Mouse (Mus musculus): ENCODE data around the gene Dctd. TPM values are rescaled to one million over a fixed set of nuclear protein-coding genes. Genes with fewer than 3 reads are reported as not detected.

The Dctd gene
- polyA plus RNA-seq, 1 experiment from 2014 or later = 24.5 TPM

GRCm38 (mm10) chr8:48109856-48110780, 11.2 kb downstream of the Dctd start:
- Histone ChIP-seq H3K9ac (peak overlapping the region; percentile 55; the same call in 1 of the 2 replicates), H3K27me3 (replicated peaks) (no peaks in the 10 kb centered on the region), H3K4me1 (0 out of 2 replicates have a peak, but pooled peaks cover 3% of the 10 kb centered on the region), H3K4me3 (replicated peaks) (peak overlapping the region; percentile 79), H3K27ac (peak overlapping the region; percentile 26), H3K4me2 (peak overlapping the region; percentile 64), H3K36me3 (no peaks in the 10 kb centered on the region), H3K9me3 (no peaks in the 10 kb centered on the region)
- ATAC-seq (ENCODE audit: insufficient read depth, low FRiP score, low read depth) = peak; percentile 92
- WGBS = under 1% methylated on average over 43 of the region's 61 CpGs

- WGBS = 61% methylated on average over 6 of the region's 6 CpGs
- ATAC-seq (ENCODE audit: insufficient read depth, low FRiP score, low read depth) = no peak
- no peak overlapping the region for H3K4me2 ChIP-seq
- H3K4me3 ChIP-seq (replicated peaks) = no peak overlapping the region
- no peaks in the 10 kb centered on the region for H3K9me3 ChIP-seq
- H3K27ac ChIP-seq = no peak overlapping the region
- no peaks in the 10 kb centered on the region for H3K27me3 ChIP-seq (replicated peaks)
- H3K9ac ChIP-seq = no peak overlapping the region
- H3K36me3 ChIP-seq = peaks cover 16% of the 10 kb centered on the region
- no peaks in the 10 kb centered on the region for H3K4me1 ChIP-seq
These were observed 15.7 kb downstream of the Dctd start for GRCm38 (mm10) chr8:48114591-48114990.

GRCm38 (mm10) chr8:48122991-48123390, 24.1 kb downstream of the Dctd start:
- Histone ChIP-seq H3K9me3 (no peaks in the 10 kb centered on the region), H3K27me3 (replicated peaks) (no peaks in the 10 kb centered on the region), H3K36me3 (peaks cover 10% of the 10 kb centered on the region), H3K4me2 (no peak overlapping the region), H3K27ac (no peak overlapping the region), H3K9ac (no peak overlapping the region), H3K4me1 (no peaks in the 10 kb centered on the region), H3K4me3 (replicated peaks) (no peak overlapping the region)
- 90% methylated on average over 1 of the region's 1 CpGs for WGBS
- ATAC-seq (ENCODE audit: insufficient read depth, low FRiP score, low read depth) = no peak

GRCm38 (mm10) chr8:48124857-48125256, 26.0 kb downstream of the Dctd start:
- Histone ChIP-seq H3K36me3 (peaks cover 9% of the 10 kb centered on the region; the same call in 1 of the 2 replicates), H3K4me2 (no peak overlapping the region), H3K4me3 (replicated peaks) (no peak overlapping the region), H3K27ac (no peak overlapping the region), H3K9ac (no peak overlapping the region), H3K9me3 (no peaks in the 10 kb centered on the region), H3K27me3 (replicated peaks) (no peaks in the 10 kb centered on the region), H3K4me1 (no peaks in the 10 kb centered on the region)
- 88% methylated on average over 8 of the region's 8 CpGs for WGBS
- no peak for ATAC-seq (ENCODE audit: insufficient read depth, low FRiP score, low read depth)

GRCm38 (mm10) chr8:48126954-48127353, 28.1 kb downstream of the Dctd start:
- H3K27me3 ChIP-seq (replicated peaks) = no peaks in the 10 kb centered on the region
- H3K36me3 ChIP-seq = peaks cover 10% of the 10 kb centered on the region; the same call in 1 of the 2 replicates
- H3K4me3 ChIP-seq (replicated peaks) = no peak overlapping the region
- no peak overlapping the region for H3K4me2 ChIP-seq
- 83% methylated on average over 13 of the region's 13 CpGs for whole genome bisulfite sequencing
- H3K4me1 ChIP-seq = no peaks in the 10 kb centered on the region
- H3K9me3 ChIP-seq = no peaks in the 10 kb centered on the region
- H3K27ac ChIP-seq = no peak overlapping the region
- ATAC-seq (ENCODE audit: insufficient read depth, low FRiP score, low read depth) = no peak
- no peak overlapping the region for H3K9ac ChIP-seq

- Histone ChIP-seq H3K9me3 (no peaks in the 10 kb centered on the region), H3K9ac (no peak overlapping the region), H3K4me3 (replicated peaks) (no peak overlapping the region), H3K27ac (no peak overlapping the region), H3K4me1 (no peaks in the 10 kb centered on the region), H3K4me2 (no peak overlapping the region), H3K27me3 (replicated peaks) (no peaks in the 10 kb centered on the region), H3K36me3 (peaks cover 10% of the 10 kb centered on the region; the same call in 1 of the 2 replicates)
- ATAC-seq (ENCODE audit: insufficient read depth, low FRiP score, low read depth) = no peak
- 76% methylated on average over 8 of the region's 8 CpGs for WGBS
These were observed 31.4 kb downstream of the Dctd start for GRCm38 (mm10) chr8:48130266-48130665.

GRCm38 (mm10) chr8:48133321-48133720, 34.4 kb downstream of the Dctd start:
- 78% methylated on average over 5 of the region's 5 CpGs for WGBS
- Histone ChIP-seq H3K4me2 (no peak overlapping the region), H3K9me3 (no peaks in the 10 kb centered on the region), H3K9ac (no peak overlapping the region), H3K27me3 (replicated peaks) (no peaks in the 10 kb centered on the region), H3K4me3 (replicated peaks) (no peak overlapping the region), H3K4me1 (no peaks in the 10 kb centered on the region), H3K27ac (no peak overlapping the region), H3K36me3 (peaks cover 15% of the 10 kb centered on the region; the same call in 1 of the 2 replicates)
- no peak for ATAC-seq (ENCODE audit: insufficient read depth, low FRiP score, low read depth)

- Histone ChIP-seq H3K4me3 (replicated peaks) (no peak overlapping the region), H3K9ac (no peak overlapping the region)
- ATAC-seq (ENCODE audit: insufficient read depth, low FRiP score, low read depth) = no peak
These were observed 38.1 kb downstream of the Dctd start for GRCm38 (mm10) chr8:48136804-48137650.

GRCm38 (mm10) chr8:48137651-48137937, 38.7 kb downstream of the Dctd start:
- WGBS = 85% methylated on average over 3 of the region's 3 CpGs
- H3K36me3 ChIP-seq = peaks cover 18% of the 10 kb centered on the region; the same call in 1 of the 2 replicates
- H3K27ac ChIP-seq = no peak overlapping the region
- no peak for ATAC-seq (ENCODE audit: insufficient read depth, low FRiP score, low read depth)
- no peak overlapping the region for H3K4me2 ChIP-seq
- no peaks in the 10 kb centered on the region for H3K27me3 ChIP-seq (replicated peaks)
- H3K4me3 ChIP-seq (replicated peaks) = no peak overlapping the region
- H3K4me1 ChIP-seq = no peaks in the 10 kb centered on the region
- no peak overlapping the region for H3K9ac ChIP-seq
- no peaks in the 10 kb centered on the region for H3K9me3 ChIP-seq

More at GRCm38 (mm10) chr8:48136804-48137650, 38.1 kb downstream of the Dctd start:
- 83% methylated on average over 30 of the region's 30 CpGs for WGBS
- Histone ChIP-seq H3K27ac (no peak overlapping the region), H3K9me3 (no peaks in the 10 kb centered on the region), H3K27me3 (replicated peaks) (no peaks in the 10 kb centered on the region), H3K4me1 (no peaks in the 10 kb centered on the region), H3K4me2 (no peak overlapping the region), H3K36me3 (peaks cover 14% of the 10 kb centered on the region; the same call in 1 of the 2 replicates)

GRCm38 (mm10) chr8:48141023-48141422, 42.1 kb downstream of the Dctd start:
- peaks cover 19% of the 10 kb centered on the region; the same call in 1 of the 2 replicates for H3K36me3 ChIP-seq

GRCm38 (mm10) chr8:48145766-48146165, 46.9 kb downstream of the Dctd start:
- H3K9me3 ChIP-seq = no peaks in the 10 kb centered on the region
- no peak overlapping the region for H3K27ac ChIP-seq
- H3K36me3 ChIP-seq = peaks cover 10% of the 10 kb centered on the region; the same call in 1 of the 2 replicates
- H3K27me3 ChIP-seq (replicated peaks) = no peaks in the 10 kb centered on the region
- H3K9ac ChIP-seq = no peak overlapping the region
- ATAC-seq (ENCODE audit: insufficient read depth, low FRiP score, low read depth) = no peak
- no peaks in the 10 kb centered on the region for H3K4me1 ChIP-seq
- no peak overlapping the region for H3K4me2 ChIP-seq
- no peak overlapping the region for H3K4me3 ChIP-seq (replicated peaks)
- WGBS = 80% methylated on average over 5 of the region's 5 CpGs

More at GRCm38 (mm10) chr8:48141023-48141422, 42.1 kb downstream of the Dctd start:
- Histone ChIP-seq H3K9ac (no peak overlapping the region), H3K27me3 (replicated peaks) (no peaks in the 10 kb centered on the region), H3K9me3 (no peaks in the 10 kb centered on the region), H3K27ac (no peak overlapping the region), H3K4me3 (replicated peaks) (no peak overlapping the region), H3K4me1 (no peaks in the 10 kb centered on the region), H3K4me2 (no peak overlapping the region)
- ATAC-seq (ENCODE audit: insufficient read depth, low FRiP score, low read depth) = no peak
- WGBS = 89% methylated on average over 5 of the region's 5 CpGs

GRCm38 (mm10) chr8:48146449-48146848, 47.6 kb downstream of the Dctd start:
- no peaks in the 10 kb centered on the region for H3K27me3 ChIP-seq (replicated peaks)
- no peak overlapping the region for H3K4me3 ChIP-seq (replicated peaks)
- no peak overlapping the region for H3K27ac ChIP-seq
- H3K9ac ChIP-seq = no peak overlapping the region
- H3K9me3 ChIP-seq = no peaks in the 10 kb centered on the region
- H3K4me1 ChIP-seq = no peaks in the 10 kb centered on the region
- WGBS = 69% methylated on average over 10 of the region's 10 CpGs
- ATAC-seq (ENCODE audit: insufficient read depth, low FRiP score, low read depth) = no peak
- no peak overlapping the region for H3K4me2 ChIP-seq
- 0 out of 2 replicates have a peak, but pooled peaks cover 5% of the 10 kb centered on the region for H3K36me3 ChIP-seq
